Mouse (Mus musculus) liver, embryonic 16.5 days (tissue): ENCODE results near the gene Lrit2. TPM values are rescaled to one million over a fixed set of nuclear protein-coding genes. Genes with fewer than 3 reads are reported as not detected.

Experiments used
- ATAC-seq: fragments of 200-750 bp; cut with Nextera tagmentation; 2 replicates; pipeline ENCODE4 v1.8.0; 2017; ENCODE audit warnings: low read depth, mild to moderate bottlenecking, moderate number of reproducible peaks, moderate library complexity
- H3K27ac ChIP-seq: fragments of 300-500 bp; sonication (generic); 2 replicates; pipeline ENCODE4 v1.5.1; 2014; ENCODE audit warnings: mild to moderate bottlenecking, low read length
- H3K27me3 ChIP-seq: fragments of 300-500 bp; sonication (generic); 2 replicates; pipeline ENCODE4 v1.6.1; 2014; ENCODE audit warnings: low read depth, low read length, mixed read lengths; ENCODE audit not compliant: control insufficient read depth, insufficient read depth
- H3K36me3 ChIP-seq: fragments of 300-500 bp; sonication (generic); 2 replicates; pipeline ENCODE4 v1.6.1; 2014; ENCODE audit warnings: mild to moderate bottlenecking; ENCODE audit not compliant: control insufficient read depth, insufficient read depth
- H3K4me1 ChIP-seq: fragments of 300-500 bp; sonication (generic); 2 replicates; pipeline ENCODE4 v1.6.1; 2014; ENCODE audit warnings: low read depth, low read length, mixed read lengths; ENCODE audit not compliant: control insufficient read depth
- H3K4me2 ChIP-seq: fragments of 300-500 bp; sonication (generic); 2 replicates; pipeline ENCODE4 v1.6.1; 2014; ENCODE audit warnings: low read depth, low read length, mixed read lengths
- H3K4me3 ChIP-seq: fragments of 300-500 bp; sonication (generic); 2 replicates; pipeline ENCODE4 v1.5.1; 2014; ENCODE audit warnings: low read depth, mild to moderate bottlenecking, low read length
- H3K9ac ChIP-seq: fragments of 300-500 bp; sonication (generic); 2 replicates; pipeline ENCODE4 v1.6.1; 2014; ENCODE audit warnings: low read depth, low read length
- H3K9me3 ChIP-seq: fragments of 300-500 bp; sonication (generic); replicated peaks from 2 replicates; pipeline ENCODE4 v1.6.1; 2016; ENCODE audit warnings: low read length; ENCODE audit not compliant: control insufficient read depth
- WGBS: fragments of 180-500 bp; shearing (Covaris S2); extraction: QIAGEN DNeasy Blood & Tissue Kit; methylation state at CpG from one replicate; pipeline ENCODE4 v1.1.7; 2014; ENCODE audit not compliant: insufficient replicate concordance; 5-methylcytosine and 5-hydroxymethylcytosine counted together
- polyA plus RNA-seq: library from polyadenylated mRNA; unstranded; fragments of >200 nt; fragmentation: Nextera tagmentation; extraction: Ambion mirVana; gene quantifications from 2 replicates; pipeline ENCODE4 v1.2.1, GENCODE M21; 2015

Gene Lrit2
- polyA plus RNA-seq, 1 experiment from 2014 or later, result not detected

DNA sequence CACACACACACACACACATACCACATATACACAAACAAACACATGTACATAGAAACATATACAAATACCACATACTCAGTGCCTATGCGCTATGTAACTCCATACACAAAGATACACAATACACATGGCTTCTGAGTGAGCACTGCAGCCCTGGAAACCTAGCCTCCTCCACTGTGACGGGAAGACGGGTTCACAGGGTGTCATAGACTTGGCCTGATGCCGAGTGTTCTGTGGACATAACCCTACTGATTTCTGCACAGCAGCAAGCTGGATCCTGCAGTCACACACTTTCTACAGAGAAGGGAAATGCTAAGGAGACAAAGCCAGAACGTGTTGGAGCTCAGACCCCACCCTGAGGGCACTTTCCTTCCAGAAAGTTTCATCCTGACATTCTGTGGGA lies 37.0 kb downstream of the Lrit2 start:
- WGBS, result 41% methylated on average over 5 of the region's 5 CpGs

GRCm38 (mm10) chr14:37105846-37106245 lies 38.1 kb downstream of the Lrit2 start:
- H3K4me3 ChIP-seq, result no peak overlapping the region
- H3K9ac ChIP-seq, result no peak overlapping the region
- H3K9me3 ChIP-seq, result no peaks in the 10 kb centered on the region
- no peaks in the 10 kb centered on the region for H3K36me3 ChIP-seq
- WGBS, result 22% methylated on average over 7 of the region's 7 CpGs
- no peak overlapping the region for H3K4me2 ChIP-seq
- H3K27ac ChIP-seq, result no peak overlapping the region
- H3K4me1 ChIP-seq, result no peaks in the 10 kb centered on the region
- no peaks in the 10 kb centered on the region for H3K27me3 ChIP-seq
- no peak for ATAC-seq

More for the DNA sequence above, 37.0 kb downstream of the Lrit2 start:
- Histone ChIP-seq H3K27ac (no peak overlapping the region), H3K4me2 (no peak overlapping the region), H3K36me3 (no peaks in the 10 kb centered on the region), H3K4me3 (no peak overlapping the region), H3K4me1 (no peaks in the 10 kb centered on the region), H3K9ac (no peak overlapping the region), H3K9me3 (no peaks in the 10 kb centered on the region), H3K27me3 (no peaks in the 10 kb centered on the region)
- 0 out of 2 replicates have a peak, but pooled peaks have one; percentile 50 for ATAC-seq

- Histone ChIP-seq H3K36me3 (no peaks in the 10 kb centered on the region), H3K9me3 (no peaks in the 10 kb centered on the region), H3K4me1 (no peaks in the 10 kb centered on the region), H3K27me3 (no peaks in the 10 kb centered on the region), H3K4me2 (no peak overlapping the region), H3K9ac (no peak overlapping the region), H3K27ac (no peak overlapping the region), H3K4me3 (no peak overlapping the region)
- no peak for ATAC-seq
- 35% methylated on average over 8 of the region's 8 CpGs for WGBS
Observed at GRCm38 (mm10) chr14:37109460-37109859, 41.7 kb downstream of the Lrit2 start.

DNA sequence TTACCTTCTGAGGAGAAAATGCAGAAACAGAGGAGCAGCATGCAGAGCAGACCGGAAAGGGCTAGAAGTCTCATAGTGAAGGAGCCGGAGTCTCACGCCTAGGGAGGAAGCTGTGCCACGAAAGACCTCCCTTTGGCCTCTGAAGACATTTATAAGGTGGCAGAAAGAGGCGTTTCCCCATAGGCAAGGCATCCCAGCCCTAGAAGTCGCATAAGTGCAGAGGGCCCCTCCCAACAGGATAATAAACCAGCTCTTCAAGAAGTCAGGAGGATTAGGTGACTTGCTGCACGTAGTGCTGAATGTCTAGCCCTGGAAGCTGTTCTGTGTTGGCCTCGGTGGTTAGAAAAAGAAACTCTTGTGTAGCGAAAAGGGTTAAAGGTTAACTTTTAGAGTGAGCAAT lies 42.2 kb downstream of the Lrit2 start:
- H3K4me2 ChIP-seq, result no peak overlapping the region
- H3K9me3 ChIP-seq, result no peaks in the 10 kb centered on the region

DNA sequence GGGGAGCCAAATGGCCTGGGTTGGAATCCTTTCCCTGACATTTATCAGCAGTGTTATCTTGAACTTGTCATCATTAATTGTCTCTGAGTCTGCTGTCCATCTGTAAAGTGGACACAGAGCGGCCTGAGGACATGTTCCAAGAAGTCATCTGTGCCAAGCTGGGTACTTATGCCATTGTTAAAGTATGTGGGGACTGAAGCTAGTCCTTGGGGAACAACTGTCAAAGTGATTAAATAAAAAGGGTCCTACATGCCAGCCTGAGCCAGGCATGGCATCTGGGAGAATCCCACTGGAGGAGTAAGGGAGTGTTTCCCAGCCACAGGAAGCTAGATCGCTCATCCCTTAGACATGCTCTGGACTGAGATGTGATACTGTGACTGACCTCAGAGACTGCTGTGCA lies 42.7 kb downstream of the Lrit2 start:
- WGBS, result 59% methylated on average over 2 of the region's 2 CpGs
- no peaks in the 10 kb centered on the region for H3K9me3 ChIP-seq
- no peaks in the 10 kb centered on the region for H3K36me3 ChIP-seq
- H3K9ac ChIP-seq, result no peak overlapping the region
- H3K4me3 ChIP-seq, result no peak overlapping the region
- H3K4me1 ChIP-seq, result no peaks in the 10 kb centered on the region
- no peaks in the 10 kb centered on the region for H3K27me3 ChIP-seq
- no peak overlapping the region for H3K4me2 ChIP-seq
- no peak overlapping the region for H3K27ac ChIP-seq
- ATAC-seq, result no peak

More for the DNA sequence above, 42.2 kb downstream of the Lrit2 start:
- H3K27ac ChIP-seq, result no peak overlapping the region
- no peaks in the 10 kb centered on the region for H3K4me1 ChIP-seq
- H3K4me3 ChIP-seq, result no peak overlapping the region
- no peak overlapping the region for H3K9ac ChIP-seq
- H3K27me3 ChIP-seq, result no peaks in the 10 kb centered on the region
- ATAC-seq, result no peak
- no peaks in the 10 kb centered on the region for H3K36me3 ChIP-seq
- WGBS, result 33% methylated on average over 9 of the region's 9 CpGs

GRCm38 (mm10) chr14:37111371-37111770 lies 43.6 kb downstream of the Lrit2 start:
- H3K4me3 ChIP-seq, result no peak overlapping the region
- no peaks in the 10 kb centered on the region for H3K9me3 ChIP-seq
- H3K27ac ChIP-seq, result no peak overlapping the region
- no peak overlapping the region for H3K4me2 ChIP-seq
- ATAC-seq, result no peak
- no peaks in the 10 kb centered on the region for H3K27me3 ChIP-seq
- no peaks in the 10 kb centered on the region for H3K4me1 ChIP-seq
- H3K9ac ChIP-seq, result no peak overlapping the region
- no peaks in the 10 kb centered on the region for H3K36me3 ChIP-seq

GRCm38 (mm10) chr14:37112931-37113330 lies 45.2 kb downstream of the Lrit2 start:
- no peaks in the 10 kb centered on the region for H3K9me3 ChIP-seq
- no peak overlapping the region for H3K27ac ChIP-seq
- no peak overlapping the region for H3K9ac ChIP-seq
- no peaks in the 10 kb centered on the region for H3K36me3 ChIP-seq
- H3K4me3 ChIP-seq, result no peak overlapping the region
- no peaks in the 10 kb centered on the region for H3K27me3 ChIP-seq
- 71% methylated on average over 7 of the region's 7 CpGs for WGBS
- no peaks in the 10 kb centered on the region for H3K4me1 ChIP-seq
- H3K4me2 ChIP-seq, result no peak overlapping the region
- no peak for ATAC-seq

GRCm38 (mm10) chr14:37113922-37114321 lies 46.2 kb downstream of the Lrit2 start, which contains the start of gene 2610528A11Rik:
Gene 2610528A11Rik (minus strand): TSS chr14:37114022.
- Histone ChIP-seq H3K27me3 (no peaks in the 10 kb centered on the region), H3K9ac (no peak within 1 kb of the TSS), H3K4me3 (no peak within 1 kb of the TSS), H3K27ac (no peak within 1 kb of the TSS), H3K36me3 (no peaks in the 10 kb centered on the region), H3K4me2 (no peak within 1 kb of the TSS), H3K4me1 (no peaks in the 10 kb centered on the region), H3K9me3 (no peaks in the 10 kb centered on the region)
- WGBS, result 40% methylated on average over 3 of the region's 3 CpGs
- ATAC-seq, result no peak

GRCm38 (mm10) chr14:37119233-37119632 lies 51.5 kb downstream of the Lrit2 start:
- 85% methylated on average over 4 of the region's 4 CpGs for WGBS
- Histone ChIP-seq H3K27ac (no peak overlapping the region), H3K4me3 (no peak overlapping the region), H3K9ac (no peak overlapping the region), H3K9me3 (no peaks in the 10 kb centered on the region), H3K4me1 (no peaks in the 10 kb centered on the region), H3K27me3 (no peaks in the 10 kb centered on the region), H3K4me2 (no peak overlapping the region), H3K36me3 (peaks cover 12% of the 10 kb centered on the region)
- no peak for ATAC-seq
